In the genomic region with DNA sequence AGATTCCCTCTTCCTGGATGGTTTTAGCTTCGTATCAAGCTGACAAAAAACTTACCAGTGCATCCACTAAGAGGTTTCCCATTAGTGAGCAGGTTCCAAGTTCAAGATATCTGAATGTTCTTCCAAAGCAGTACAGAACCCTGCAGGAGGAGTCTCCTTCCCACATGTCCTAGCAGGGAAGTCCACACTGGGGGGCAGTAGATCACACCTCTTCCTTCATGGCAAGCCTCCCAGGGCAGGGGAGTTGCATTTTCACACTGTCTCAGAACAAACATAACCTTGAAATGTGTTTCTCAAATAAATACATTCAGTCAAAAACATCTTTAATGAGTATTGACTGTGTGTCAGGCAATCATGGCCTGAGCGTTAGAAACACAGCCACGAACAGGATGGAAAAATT, we compare ENCODE assay signal across 30 mouse cellular contexts. TPM values are rescaled to one million over a fixed set of nuclear protein-coding genes. Genes with fewer than 3 reads are reported as not detected.
DNase-seq lines count a peak whose midpoint lies in the region; ATAC-seq and TF ChIP-seq lines count a peak whose summit lies in the region.
"Had no signal": no experiment of that assay in that cellular context is flagged by ENCODE, and none has a peak within 500 bp of the region (broad histone marks: within the 10 kb centered on the region; RNA-seq: fewer than 3 reads in every experiment).

No protein-coding gene starts in this region.

- no peaks in the 10 kb centered on the region for H3K9me3 ChIP-seq in heart, postnatal 0 days (replicated peaks; ENCODE audit: control insufficient read depth, low read length)
- H3K9me3 ChIP-seq in ES-Bruce4 (replicated peaks; ENCODE audit: control insufficient read depth, insufficient read depth, low read length, poor library complexity, severe bottlenecking), result no peaks in the 10 kb centered on the region
- H3K9me3 ChIP-seq: embryonic facial prominence, embryonic 13.5 days; forebrain, embryonic 12.5 days; G1E; heart, embryonic 10.5 days; hindbrain, embryonic 10.5 days; limb, embryonic 15.5 days; midbrain, embryonic 12.5 days had no signal

- no peak for DNase-seq in heart, postnatal 0 days (ENCODE audit: low spot score)
- DNase-seq in heart, adult 11 months, result no peak
- DNase-seq in layer of hippocampus, adult 2 months (ENCODE audit: low spot score in 2 of 2), result no peak
- no peak for DNase-seq in layer of hippocampus, adult 11-12 months (ENCODE audit: low spot score)
- peak; percentile 55 to 74 for DNase-seq in kidney, postnatal 25 days
- DNase-seq in cerebellum, adult 11-12 months, result no peak
- DNase-seq: adrenal gland, adult 2 months; cerebellum, adult 18-20 months; cerebellum, postnatal 25 days; embryo, embryonic 11 days; gastrocnemius, adult 2 months; layer of hippocampus, adult 9-11 months; left cerebral cortex, postnatal 4 days; lung, postnatal 10 days; right cerebral cortex, postnatal 14 days had no signal

- no peak for TF ChIP-seq POLR2A in ES-Bruce4 (IDR thresholded peaks at IDR 0.05; ENCODE audit: insufficient read depth, low read length)

- TF ChIP-seq CTCF in heart, postnatal 0 days (IDR thresholded peaks at IDR 0.05; ENCODE audit: low read depth), result 0 out of 2 replicates have a peak, but pooled peaks have one; percentile 17
- peak; percentile 47 for TF ChIP-seq CTCF in layer of hippocampus, adult 2 months (conservative IDR thresholded peaks at IDR 0.05)
- peak; percentile 53 for TF ChIP-seq CTCF in ES-Bruce4 (IDR thresholded peaks at IDR 0.05; ENCODE audit: low read depth, low read length)

- no peak overlapping the region for H3K4me3 ChIP-seq in heart, postnatal 0 days (ENCODE audit: low read depth, low read length)
- no peak overlapping the region for H3K4me3 ChIP-seq in layer of hippocampus, adult 2 months
- no peak overlapping the region for H3K4me3 ChIP-seq in ES-Bruce4 (ENCODE audit: low read depth, low read length)
- H3K4me3 ChIP-seq: embryonic facial prominence, embryonic 13.5 days; erythroblast, embryonic 14.5 days; forebrain, embryonic 12.5 days; gastrocnemius, adult 2 months; heart, embryonic 10.5 days; hindbrain, embryonic 10.5 days; limb, embryonic 15.5 days; midbrain, embryonic 12.5 days had no signal

- no peak overlapping the region for H3K9ac ChIP-seq in heart, postnatal 0 days (replicated peaks; ENCODE audit: low read depth, low read length)
- no peak overlapping the region for H3K9ac ChIP-seq in ES-Bruce4 (ENCODE audit: low read depth, poor library complexity, severe bottlenecking)
- H3K9ac ChIP-seq: embryonic facial prominence, embryonic 13.5 days; forebrain, embryonic 12.5 days; limb, embryonic 15.5 days; liver, embryonic 14.5 days; midbrain, embryonic 12.5 days had no signal

- no peak for TF ChIP-seq EP300 in heart, postnatal 0 days (IDR thresholded peaks at IDR 0.05; ENCODE audit: low read depth)
- TF ChIP-seq EP300 in ES-Bruce4 (IDR thresholded peaks at IDR 0.05; ENCODE audit: insufficient read depth, low read depth, low read length), result no peak

- H3K36me3 ChIP-seq in heart, postnatal 0 days (replicated peaks; ENCODE audit: control insufficient read depth, insufficient read depth, low read length), result no peaks in the 10 kb centered on the region
- H3K36me3 ChIP-seq in ES-Bruce4 (ENCODE audit: control insufficient read depth, insufficient read depth, low read length, poor library complexity, severe bottlenecking), result no peaks in the 10 kb centered on the region
- H3K36me3 ChIP-seq: embryonic facial prominence, embryonic 13.5 days; forebrain, embryonic 12.5 days; G1E; heart, embryonic 10.5 days; hindbrain, embryonic 10.5 days; limb, embryonic 15.5 days; midbrain, embryonic 12.5 days had no signal

- no peaks in the 10 kb centered on the region for H3K4me1 ChIP-seq in heart, postnatal 0 days (ENCODE audit: control insufficient read depth, insufficient read depth)
- no peaks in the 10 kb centered on the region for H3K4me1 ChIP-seq in ES-Bruce4 (ENCODE audit: control insufficient read depth, insufficient read depth, low read length)
- H3K4me1 ChIP-seq: embryonic facial prominence, embryonic 13.5 days; forebrain, embryonic 12.5 days; heart, embryonic 10.5 days; hindbrain, embryonic 10.5 days; limb, embryonic 15.5 days; midbrain, embryonic 12.5 days had no signal

- WGBS in heart, postnatal 0 days, result 49% methylated on average over 3 of the region's 3 CpGs

- no peak overlapping the region for H3K4me2 ChIP-seq in heart, postnatal 0 days (ENCODE audit: low read depth, low read length)
- H3K4me2 ChIP-seq: embryonic facial prominence, embryonic 13.5 days; forebrain, embryonic 12.5 days; limb, embryonic 15.5 days; midbrain, embryonic 12.5 days had no signal

- H3K27me3 ChIP-seq in heart, postnatal 0 days (ENCODE audit: control insufficient read depth, insufficient read depth, low read length), result peaks cover 15% of the 10 kb centered on the region
- peaks cover 3% of the 10 kb centered on the region; the same call in 1 of the 2 replicates for H3K27me3 ChIP-seq in ES-Bruce4 (ENCODE audit: control insufficient read depth, insufficient read depth, low read length, poor library complexity, severe bottlenecking)

- H3K27ac ChIP-seq in heart, postnatal 0 days (ENCODE audit: low read depth), result no peak overlapping the region
- H3K27ac ChIP-seq in layer of hippocampus, adult 2 months, result no peak overlapping the region
- H3K27ac ChIP-seq in ES-Bruce4 (ENCODE audit: insufficient read depth, low read length), result no peak overlapping the region
- H3K27ac ChIP-seq: embryonic facial prominence, embryonic 13.5 days; forebrain, embryonic 12.5 days; gastrocnemius, adult 2 months; heart, embryonic 10.5 days; hindbrain, embryonic 10.5 days; limb, embryonic 15.5 days; liver, embryonic 14.5 days; midbrain, embryonic 12.5 days had no signal

- ATAC-seq in heart, postnatal 0 days (ENCODE audit: insufficient read depth, low read depth), result no peak
- ATAC-seq: hindbrain, embryonic 16.5 days had no signal

RNA-seq across cellular contexts. Expression of a gene that starts 7.7 kb away (rescaled TPM):
- not detected in 2 replicates for total RNA-seq in heart, postnatal 0 days (2014; rRNA removed; ENCODE audit: low replicate concordance)
- not detected in 2 replicates for polyA plus RNA-seq in heart, postnatal 0 days (2015; fragmentation: Nextera tagmentation; extraction: Ambion mirVana)
- total RNA-seq in layer of hippocampus, adult 2 months (2021), result 10 to 100 TPM; 15.9 to 20.2 TPM
- polyA plus RNA-seq in ES-Bruce4 (2011; ENCODE audit: insufficient read depth, insufficient read length, low read depth, missing spikeins), result 0.56 and 1.8 TPM in 2 replicates
- total RNA-seq: adrenal gland, adult 2 months; G1E; gastrocnemius, adult 2 months; gastrocnemius, postnatal 4 days had no signal
- polyA plus RNA-seq: adrenal gland, adult 2 months; erythroblast, embryonic 14.5 days; G1E; heart, embryonic 16.5 days; hindbrain, embryonic 16.5 days; neural tube, embryonic 11.5 days; thymus, postnatal 0 days had no signal

RNA-seq across cellular contexts. Expression of a gene that starts 42.0 kb away (rescaled TPM):
- total RNA-seq in heart, postnatal 0 days (2014; rRNA removed; ENCODE audit: low replicate concordance), result 63.3 and 108 TPM in 2 replicates
- polyA plus RNA-seq in heart, postnatal 0 days (2015; fragmentation: Nextera tagmentation; extraction: Ambion mirVana), result 60.9 and 66.2 TPM in 2 replicates
- 10 to 100 TPM; 44.5 to 48.2 TPM for total RNA-seq in layer of hippocampus, adult 2 months (2021)
- 26.0 and 26.9 TPM in 2 replicates for polyA plus RNA-seq in ES-Bruce4 (2011; ENCODE audit: insufficient read depth, insufficient read length, low read depth, missing spikeins)

Comparison
In these comparisons a context has a peak if more than half of its experiments do, and no peak if none do; other contexts are left out.
1. DNase-seq: peak in kidney, postnatal 25 days (2 of 2); none in heart, postnatal 0 days (single experiment), heart, adult 11 months (single experiment), layer of hippocampus, adult 2 months (0 of 2), layer of hippocampus, adult 11-12 months (single experiment) and cerebellum, adult 11-12 months (single experiment).
2. RNA of a gene that starts 7.7 kb away (total RNA-seq): 15.9 to 20.2 TPM in layer of hippocampus, adult 2 months; not detected in heart, postnatal 0 days; every median in the first group is over 10 times any median in the second.
3. Peak in every context shown above with its lines, with median percentiles within 50 percentile points of each other: CTCF ChIP-seq.